Mouse (Mus musculus) liver, embryonic 14.5 days (tissue): Measurements from ENCODE around the gene Mpdu1.

Experiments
- CTCF ChIP-seq: IDR thresholded peaks from 2 replicates; pipeline ENCODE4 v1.5.1; 2016; ENCODE audit warnings: antibody characterized with exemption, low read depth, control low read depth
- EP300 ChIP-seq: IDR thresholded peaks from 2 replicates; pipeline ENCODE4 v1.6.1; 2016; ENCODE audit warnings: antibody characterized with exemption, low read depth

DNA sequence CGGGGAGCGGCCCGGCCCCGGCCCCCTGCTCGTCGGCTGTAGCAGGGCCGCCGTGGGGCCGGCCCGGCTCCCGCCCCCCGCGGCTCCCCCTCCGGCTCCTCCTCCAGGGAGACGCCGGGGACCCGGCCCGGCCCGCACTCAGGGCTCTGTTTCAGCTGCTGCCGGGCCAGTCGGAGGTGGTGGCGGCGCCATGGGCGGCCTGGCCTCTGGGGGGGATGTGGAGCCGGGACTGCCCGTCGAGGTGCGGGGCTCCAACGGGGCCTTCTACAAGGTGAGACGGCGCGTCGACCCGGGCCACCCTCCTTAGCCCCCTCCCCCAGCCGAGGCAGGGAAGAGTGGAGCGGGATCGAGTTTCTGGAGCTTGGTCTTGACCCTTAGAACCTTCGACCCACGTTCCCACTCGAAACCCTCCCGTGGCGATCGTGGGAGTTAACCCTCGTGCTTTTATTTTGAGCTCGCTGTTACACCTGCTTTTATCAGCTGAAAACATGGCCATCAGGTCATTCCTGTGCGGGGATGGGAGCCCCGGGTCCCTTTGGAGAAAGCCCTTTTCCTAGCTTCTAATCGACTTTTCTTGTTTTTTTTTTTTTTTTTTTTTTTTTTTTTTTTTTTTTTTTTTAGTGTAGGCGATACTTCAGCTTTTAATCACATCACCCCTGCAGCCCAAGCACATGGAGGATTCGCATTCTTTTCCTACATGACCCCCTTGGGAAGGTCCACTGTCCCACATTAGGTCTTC, 29.1 kb downstream of the Mpdu1 start:
- TF ChIP-seq CTCF (no peak), EP300 (no peak)
